Mouse (Mus musculus): Measurements from ENCODE around the gene Prokr2. TPM values are rescaled to one million over a fixed set of nuclear protein-coding genes. Genes with fewer than 3 reads are reported as not detected.
"Not testable (repeated sequence)": the region's sequence is repeated elsewhere in the genome, so short reads cannot be mapped to it uniquely, and the experiment has no call there.

Prokr2 gene
- total RNA-seq, 2 experiments from 2014 or later, result 2.3 to 2.4 TPM

GRCm38 (mm10) chr2:132337202-132337601 is 48.0 kb downstream of the Prokr2 start:
- no peak overlapping the region for H3K4me3 ChIP-seq
- intact Hi-C loops (cut with DNase I), result no loop called here
- H3K27ac ChIP-seq, result no peak overlapping the region
- no peak for TF ChIP-seq CTCF (IDR thresholded peaks at IDR 0.05)
- no peak for DNase-seq (ENCODE audit: extremely low spot score in 1 of 2, low spot score in 2 of 2)

DNA sequence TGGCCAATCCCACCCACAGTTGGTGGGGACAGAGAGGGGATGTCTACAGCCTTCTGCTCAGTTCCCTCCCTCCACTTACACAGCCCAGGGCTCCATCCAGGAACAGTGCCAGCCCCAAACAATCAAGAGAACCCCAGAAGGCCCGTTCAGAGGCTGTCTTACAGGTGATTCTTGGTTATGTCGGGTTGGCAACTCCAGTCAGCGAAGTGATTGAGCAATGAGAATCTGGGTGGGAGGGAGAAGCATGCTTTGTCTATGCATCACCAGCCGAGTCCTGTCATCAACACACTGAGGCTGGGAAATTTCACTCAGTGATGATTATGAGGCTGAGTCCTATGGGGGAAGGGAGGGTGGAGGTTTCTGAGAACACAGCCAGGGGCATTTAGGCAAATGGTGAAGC is 61.7 kb downstream of the Prokr2 start:
- intact Hi-C loops (cut with DNase I), result loop anchor here (5.0 kb wide), 1 partner anchor 64 kb away; the partner anchor contains the start of gene Prokr2
- no peak overlapping the region for H3K27ac ChIP-seq
- TF ChIP-seq CTCF (IDR thresholded peaks at IDR 0.05), result no peak
- DNase-seq (ENCODE audit: extremely low spot score in 1 of 2, low spot score in 2 of 2), result no peak
- H3K4me3 ChIP-seq, result no peak overlapping the region

- Histone ChIP-seq H3K27ac (no peak overlapping the region), H3K4me3 (no peak overlapping the region)
- no peak for TF ChIP-seq CTCF (IDR thresholded peaks at IDR 0.05)
- no peak for DNase-seq (ENCODE audit: extremely low spot score in 1 of 2, low spot score in 2 of 2)
- intact Hi-C loops (cut with DNase I), result loop anchor here (5.0 kb wide), 1 partner anchor 67 kb away; the partner anchor contains the start of gene Prokr2
Measured at GRCm38 (mm10) chr2:132320516-132320915, 64.7 kb downstream of the Prokr2 start.

DNA sequence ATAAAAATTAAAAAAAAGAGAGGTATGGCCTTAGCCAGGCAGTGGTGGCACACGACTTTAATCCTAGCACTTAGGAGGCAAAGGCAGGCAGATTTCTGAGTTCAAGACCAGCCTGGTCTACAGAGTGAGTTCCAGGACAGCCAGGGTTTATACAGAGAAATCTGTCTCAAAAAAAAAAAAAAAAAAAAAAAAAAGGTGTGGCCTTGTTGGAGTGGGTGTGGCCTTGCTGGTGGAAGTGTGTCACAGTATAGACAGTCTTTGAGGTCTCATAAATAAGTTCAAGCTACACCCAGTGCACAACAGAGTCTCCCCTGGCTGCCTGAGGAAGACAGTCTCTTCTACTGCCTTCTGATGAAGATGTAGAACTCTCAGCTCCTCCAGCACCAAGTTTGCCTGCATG is 68.1 kb downstream of the Prokr2 start:
- intact Hi-C loops (cut with DNase I), result loop anchor here (5.0 kb wide), 1 partner anchor 590 kb away; no protein-coding TSS in a partner anchor
- H3K4me3 ChIP-seq, result no peak overlapping the region
- no peak overlapping the region for H3K27ac ChIP-seq
- DNase-seq (ENCODE audit: extremely low spot score in 1 of 2, low spot score in 2 of 2), result no peak
- no peak for TF ChIP-seq CTCF (IDR thresholded peaks at IDR 0.05)

GRCm38 (mm10) chr2:132316041-132316808 is 69.0 kb downstream of the Prokr2 start:
- intact Hi-C loops (cut with DNase I), result loop anchor here (1.0 to 5.0 kb wide), 3 partner anchors 169 to 591 kb away; no protein-coding TSS in a partner anchor
- no peak overlapping the region for H3K4me3 ChIP-seq
- no peak overlapping the region for H3K27ac ChIP-seq
- TF ChIP-seq CTCF (IDR thresholded peaks at IDR 0.05), result peak; percentile 98
- DNase-seq (ENCODE audit: extremely low spot score in 1 of 2, low spot score in 2 of 2), result peak; percentile 61 to 76

- intact Hi-C loops (cut with DNase I), result loop anchor here (2.0 kb wide), 1 partner anchor 51 kb away; the partner anchor contains the start of gene Cds2
- H3K4me3 ChIP-seq, result not testable (repeated sequence)
- peak; percentile 20 for TF ChIP-seq CTCF (IDR thresholded peaks at IDR 0.05)
Measured at GRCm38 (mm10) chr2:132314057-132314456, 71.2 kb downstream of the Prokr2 start.

GRCm38 (mm10) chr2:132313568-132313967 is 71.7 kb downstream of the Prokr2 start:
- DNase-seq (ENCODE audit: extremely low spot score in 1 of 2, low spot score in 2 of 2), result no peak
- no peak overlapping the region for H3K27ac ChIP-seq
- H3K4me3 ChIP-seq, result no peak overlapping the region
- intact Hi-C loops (cut with DNase I), result no loop called here
- no peak for TF ChIP-seq CTCF (IDR thresholded peaks at IDR 0.05)

More at GRCm38 (mm10) chr2:132314057-132314456, 71.2 kb downstream of the Prokr2 start:
- H3K27ac ChIP-seq; DNase-seq (ENCODE audit: extremely low spot score in 1 of 2, low spot score in 2 of 2): not testable (repeated sequence)

- no peak for TF ChIP-seq CTCF (IDR thresholded peaks at IDR 0.05)
- Histone ChIP-seq H3K27ac (no peak overlapping the region), H3K4me3 (no peak overlapping the region)
- no peak for DNase-seq (ENCODE audit: extremely low spot score in 1 of 2, low spot score in 2 of 2)
- intact Hi-C loops (cut with DNase I), result no loop called here
Measured at GRCm38 (mm10) chr2:132312616-132313015, 72.6 kb downstream of the Prokr2 start.

- TF ChIP-seq CTCF (IDR thresholded peaks at IDR 0.05), result no peak
- DNase-seq (ENCODE audit: extremely low spot score in 1 of 2, low spot score in 2 of 2), result no peak
- Histone ChIP-seq H3K27ac (no peak overlapping the region), H3K4me3 (no peak overlapping the region)
- intact Hi-C loops (cut with DNase I), result no loop called here
Measured at GRCm38 (mm10) chr2:132309398-132309930, 75.8 kb downstream of the Prokr2 start.

- no peak for TF ChIP-seq CTCF (IDR thresholded peaks at IDR 0.05)
- intact Hi-C loops (cut with DNase I), result no loop called here
- DNase-seq (ENCODE audit: extremely low spot score in 1 of 2, low spot score in 2 of 2), result no peak
- H3K4me3 ChIP-seq, result no peak overlapping the region
- H3K27ac ChIP-seq, result no peak overlapping the region
Measured at GRCm38 (mm10) chr2:132308829-132309228, 76.4 kb downstream of the Prokr2 start.

GRCm38 (mm10) chr2:132307213-132307843 is 77.9 kb downstream of the Prokr2 start:
- no peak for DNase-seq (ENCODE audit: extremely low spot score in 1 of 2, low spot score in 2 of 2)
- H3K4me3 ChIP-seq, result no peak overlapping the region
- H3K27ac ChIP-seq, result no peak overlapping the region
- TF ChIP-seq CTCF (IDR thresholded peaks at IDR 0.05), result no peak
- intact Hi-C loops (cut with DNase I), result no loop called here

- peak; percentile 54 for TF ChIP-seq CTCF (IDR thresholded peaks at IDR 0.05)
- intact Hi-C loops (cut with DNase I), result no loop called here
Measured at GRCm38 (mm10) chr2:132305988-132306387, 79.3 kb downstream of the Prokr2 start.

More at GRCm38 (mm10) chr2:132305988-132306387, 79.3 kb downstream of the Prokr2 start:
- DNase-seq (ENCODE audit: extremely low spot score in 1 of 2, low spot score in 2 of 2), result no peak
- no peak overlapping the region for H3K27ac ChIP-seq
- H3K4me3 ChIP-seq, result no peak overlapping the region
